Mouse (Mus musculus) embryonic facial prominence, embryonic 11.5 days (tissue): ENCODE data around the gene Ptgdr. TPM values are rescaled to one million over a fixed set of nuclear protein-coding genes. Genes with fewer than 3 reads are reported as not detected.
A peak's percentile ranks its signal among the peaks of the same experiment; 100 is the strongest.
"Not testable (repeated sequence)": the region's sequence is repeated elsewhere in the genome, so short reads cannot be mapped to it uniquely, and the experiment has no call there.

ENCODE experiments used
- ATAC-seq: fragments of 200-750 bp; cut with Nextera tagmentation; replicated peaks from 2 replicates; pipeline ENCODE4 v1.8.0; 2017; ENCODE audit warnings: low read depth; ENCODE audit not compliant: insufficient number of reproducible peaks, low FRiP score, low TSS enrichment
- DNase-seq: peaks from one replicate; pipeline ENCODE4 v3.0.0-alpha.2; 2015; ENCODE audit warnings: low spot score
- H3K27ac ChIP-seq: fragments of 300-500 bp; sonication (generic); replicated peaks from 2 replicates; pipeline ENCODE4 v1.5.1; 2014; ENCODE audit warnings: mild to moderate bottlenecking, low read depth, low read length, control low read depth
- H3K27me3 ChIP-seq: fragments of 300-500 bp; sonication (generic); 2 replicates; pipeline ENCODE4 v1.6.1; 2014; ENCODE audit warnings: mild to moderate bottlenecking, low read length, moderate library complexity, mixed read lengths; ENCODE audit not compliant: control insufficient read depth, insufficient read depth
- H3K36me3 ChIP-seq: fragments of 300-500 bp; sonication (generic); replicated peaks from 2 replicates; pipeline ENCODE4 v1.6.1; 2014; ENCODE audit warnings: low read depth, mild to moderate bottlenecking, low read length, moderate library complexity, mixed read lengths; ENCODE audit not compliant: control insufficient read depth, insufficient read depth
- H3K4me1 ChIP-seq: fragments of 300-500 bp; sonication (generic); 2 replicates; pipeline ENCODE4 v1.6.1; 2014; ENCODE audit warnings: low read length, mixed read lengths; ENCODE audit not compliant: control insufficient read depth, insufficient read depth
- H3K4me2 ChIP-seq: fragments of 300-500 bp; sonication (generic); 2 replicates; pipeline ENCODE4 v1.6.1; 2014; ENCODE audit warnings: low read depth, mild to moderate bottlenecking, control low read depth, low read length, moderate library complexity
- H3K4me3 ChIP-seq: fragments of 300-500 bp; sonication (generic); 2 replicates; pipeline ENCODE4 v1.5.1; 2014; ENCODE audit warnings: low read depth, low read length, control low read depth
- H3K9ac ChIP-seq: fragments of 300-500 bp; sonication (generic); replicated peaks from 2 replicates; pipeline ENCODE4 v1.6.1; 2014; ENCODE audit warnings: mild to moderate bottlenecking, control low read depth, low read length
- H3K9me3 ChIP-seq: fragments of 300-500 bp; sonication (generic); replicated peaks from 2 replicates; pipeline ENCODE4 v1.6.1; 2016; ENCODE audit warnings: mild to moderate bottlenecking, low read length, inconsistent platforms, mixed read lengths; ENCODE audit not compliant: control insufficient read depth
- WGBS: fragments of 180-500 bp; shearing (Covaris S2); extraction: QIAGEN DNeasy Blood & Tissue Kit; methylation state at CpG from one replicate; pipeline ENCODE4 v1.1.7; 2014; 5-methylcytosine and 5-hydroxymethylcytosine counted together
- polyA plus RNA-seq: library from polyadenylated mRNA; unstranded; fragments of >200 nt; fragmentation: Nextera tagmentation; extraction: Ambion mirVana; gene quantifications from 2 replicates; pipeline ENCODE4 v1.2.1, GENCODE M21; 2014

Ptgdr gene
- 0.21 TPM in 1 of 2 replicates, not detected in the other for polyA plus RNA-seq

DNA sequence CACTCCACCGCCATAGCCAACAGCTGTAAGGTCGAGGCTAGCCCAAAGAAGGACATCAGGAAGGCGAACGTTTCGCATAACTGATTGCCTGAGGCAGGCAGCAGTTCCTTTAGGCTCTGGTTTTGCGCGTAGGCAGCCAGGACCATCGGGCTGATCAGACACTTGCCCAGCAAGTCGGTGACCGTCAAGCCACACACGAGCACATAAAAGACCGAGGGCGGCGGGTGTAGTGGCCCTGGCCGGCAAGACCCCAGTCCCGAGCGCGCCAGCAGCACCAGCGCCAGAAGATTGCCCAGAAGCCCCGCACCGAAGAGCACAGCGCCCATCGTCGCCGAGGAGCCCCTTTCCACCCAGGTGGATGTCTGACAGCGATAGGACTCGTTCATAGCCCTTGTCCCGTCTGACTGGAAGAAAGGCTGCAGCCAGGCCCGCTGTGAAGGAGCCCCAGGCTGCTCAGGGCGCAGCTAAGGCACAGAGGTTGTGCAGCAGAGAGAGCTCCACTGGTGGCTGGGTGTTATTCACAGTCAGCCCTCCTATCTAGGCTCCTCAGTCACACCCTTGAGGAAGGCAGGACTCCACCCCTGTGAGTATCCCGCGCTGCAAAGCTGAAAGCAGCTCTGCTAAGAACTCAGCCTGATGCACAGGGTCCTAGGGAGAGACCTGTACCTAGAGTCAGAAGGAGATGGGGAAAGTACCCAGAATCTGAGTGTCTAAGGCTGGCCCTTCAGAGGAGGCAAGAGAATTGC, at the start of gene Ptgdr:
Ptgdr (minus strand) TSS at position 508 of the 746 bp plus-strand sequence.
- H3K27me3 ChIP-seq, result peaks cover 17% of the 10 kb centered on the region
- WGBS, result under 1% methylated on average over 32 of the region's 32 CpGs
- H3K4me2 ChIP-seq, result peak within 1 kb of the TSS; percentile 41
- ATAC-seq (0 out of 2 replicates have a peak, but pooled peaks have one; percentile 46), DNase-seq (no peak)
- no peaks in the 10 kb centered on the region for H3K4me1 ChIP-seq
- H3K36me3 ChIP-seq, result no peaks in the 10 kb centered on the region
- no peak within 1 kb of the TSS for H3K27ac ChIP-seq
- H3K9me3 ChIP-seq, result no peaks in the 10 kb centered on the region
- H3K4me3 ChIP-seq, result peak within 1 kb of the TSS; percentile 14; the same call in 1 of the 2 replicates
- H3K9ac ChIP-seq, result 0 out of 2 replicates have a peak within 1 kb of the TSS, but pooled peaks have one; percentile 26

DNA sequence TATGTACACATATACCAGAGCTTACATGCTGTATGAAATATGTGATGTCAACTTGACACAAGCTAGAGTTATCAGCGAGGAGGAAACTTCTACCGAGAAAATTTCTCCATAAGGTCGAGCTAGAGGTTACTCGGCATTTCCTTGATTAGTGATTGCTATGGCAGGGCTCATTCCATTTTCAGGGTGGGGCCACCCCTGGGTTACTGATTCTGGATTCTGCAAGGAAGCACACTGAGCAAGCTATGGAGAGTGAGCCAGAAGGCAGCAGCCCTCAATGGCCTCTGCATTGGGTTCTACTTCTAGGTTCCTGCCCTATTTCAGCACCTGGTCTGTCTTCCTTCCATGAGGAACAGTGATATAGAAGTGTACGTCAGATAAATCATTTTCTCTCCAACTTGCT, 48.6 kb upstream of the Ptgdr start:
- Histone ChIP-seq H3K9me3 (no peaks in the 10 kb centered on the region), H3K27ac (no peak overlapping the region), H3K27me3 (no peaks in the 10 kb centered on the region), H3K9ac (no peak overlapping the region), H3K4me3 (no peak overlapping the region), H3K36me3 (no peaks in the 10 kb centered on the region), H3K4me2 (no peak overlapping the region), H3K4me1 (no peaks in the 10 kb centered on the region)
- DNase-seq (no peak), ATAC-seq (no peak)
- 85% methylated on average over 5 of the region's 5 CpGs for WGBS

DNA sequence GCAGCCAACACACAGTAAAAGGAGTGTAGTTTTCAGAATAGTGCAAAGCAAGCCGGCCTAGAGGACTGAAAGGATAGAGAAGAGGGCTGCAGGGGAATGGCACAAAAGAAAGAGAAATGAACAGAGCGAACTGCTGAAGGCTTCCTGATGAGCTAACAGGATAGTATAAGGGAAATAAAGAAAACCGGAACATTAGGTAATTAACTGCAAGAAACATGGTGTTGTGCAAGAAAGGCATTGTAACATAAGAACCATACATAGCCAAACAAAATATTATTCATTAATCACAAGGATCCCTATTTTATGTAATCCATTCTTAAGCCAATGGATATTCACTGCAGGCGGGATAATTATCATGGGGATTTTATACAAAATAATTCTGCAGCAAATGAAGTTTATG, 45.0 kb upstream of the Ptgdr start:
- H3K27ac ChIP-seq, result no peak overlapping the region
- DNase-seq, result no peak
- no peak overlapping the region for H3K4me2 ChIP-seq
- no peak overlapping the region for H3K9ac ChIP-seq
- no peaks in the 10 kb centered on the region for H3K4me1 ChIP-seq
- no peaks in the 10 kb centered on the region for H3K27me3 ChIP-seq
- 87% methylated on average over 4 of the region's 4 CpGs for WGBS
- H3K4me3 ChIP-seq, result no peak overlapping the region
- H3K9me3 ChIP-seq, result no peaks in the 10 kb centered on the region
- H3K36me3 ChIP-seq, result no peaks in the 10 kb centered on the region
- no peak for ATAC-seq

DNA sequence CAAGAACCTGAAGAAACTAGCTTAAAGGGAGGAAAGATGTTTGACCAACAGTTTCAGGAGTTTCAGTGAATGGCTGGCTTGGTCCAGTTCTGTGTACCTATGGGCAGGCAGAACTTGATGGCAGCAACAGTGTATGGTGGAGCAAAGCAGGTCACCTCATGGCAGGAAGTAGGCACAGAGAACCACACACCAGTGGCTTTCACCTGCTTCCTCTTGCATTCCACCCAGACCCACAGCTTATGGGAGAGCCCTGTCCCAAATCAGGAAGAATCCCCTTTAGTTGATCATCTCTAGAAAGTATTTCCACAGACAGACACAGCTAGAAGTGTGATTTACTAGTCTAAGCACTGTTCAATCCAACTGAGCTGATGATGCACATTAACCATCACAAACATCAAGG, 42.6 kb upstream of the Ptgdr start:
- ATAC-seq, H3K27ac ChIP-seq, H3K36me3 ChIP-seq, H3K4me1 ChIP-seq, H3K4me2 ChIP-seq, H3K9me3 ChIP-seq, H3K4me3 ChIP-seq, H3K9ac ChIP-seq, DNase-seq, H3K27me3 ChIP-seq: not testable (repeated sequence)

DNA sequence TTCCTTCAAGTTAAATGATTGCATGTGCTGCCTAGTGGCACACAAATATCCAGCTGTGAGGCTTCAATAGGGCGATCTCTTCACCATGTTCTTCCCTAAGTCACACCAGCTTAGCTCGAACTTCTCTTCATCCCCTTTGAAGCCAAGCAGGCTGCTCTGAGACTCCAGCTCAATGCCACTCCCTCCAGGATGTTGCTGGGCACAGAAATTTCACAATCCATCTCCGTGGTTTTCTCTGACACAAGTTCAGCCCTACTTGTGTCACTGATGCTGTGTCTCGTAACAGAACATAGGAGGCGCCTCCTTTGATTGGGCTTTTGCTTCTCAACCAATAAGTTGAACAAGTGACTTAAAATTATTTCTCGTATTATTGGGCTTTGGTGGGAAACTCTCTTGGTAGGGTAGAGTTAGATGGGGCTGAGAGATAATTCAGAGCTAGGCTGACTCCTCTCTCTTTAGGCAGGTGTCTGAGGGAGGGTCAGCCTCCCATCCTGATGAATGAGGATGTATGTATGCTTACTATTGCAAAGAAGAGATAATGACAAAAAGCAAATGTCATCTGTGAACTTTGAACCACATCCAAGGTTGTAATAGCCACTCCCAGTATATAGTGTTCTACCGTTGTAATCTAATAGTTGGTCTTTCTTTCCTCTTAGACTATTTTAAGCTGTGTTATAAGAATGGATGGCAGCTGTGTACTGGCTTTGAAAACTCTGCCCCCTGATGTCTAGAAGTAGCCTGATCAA, 32.4 kb upstream of the Ptgdr start:
- ATAC-seq (no peak), DNase-seq (no peak)
- WGBS, result 82% methylated on average over 7 of the region's 7 CpGs
- Histone ChIP-seq H3K4me3 (no peak overlapping the region), H3K4me2 (no peak overlapping the region), H3K27ac (no peak overlapping the region), H3K27me3 (no peaks in the 10 kb centered on the region), H3K36me3 (no peaks in the 10 kb centered on the region), H3K4me1 (no peaks in the 10 kb centered on the region), H3K9me3 (no peaks in the 10 kb centered on the region), H3K9ac (no peak overlapping the region)

DNA sequence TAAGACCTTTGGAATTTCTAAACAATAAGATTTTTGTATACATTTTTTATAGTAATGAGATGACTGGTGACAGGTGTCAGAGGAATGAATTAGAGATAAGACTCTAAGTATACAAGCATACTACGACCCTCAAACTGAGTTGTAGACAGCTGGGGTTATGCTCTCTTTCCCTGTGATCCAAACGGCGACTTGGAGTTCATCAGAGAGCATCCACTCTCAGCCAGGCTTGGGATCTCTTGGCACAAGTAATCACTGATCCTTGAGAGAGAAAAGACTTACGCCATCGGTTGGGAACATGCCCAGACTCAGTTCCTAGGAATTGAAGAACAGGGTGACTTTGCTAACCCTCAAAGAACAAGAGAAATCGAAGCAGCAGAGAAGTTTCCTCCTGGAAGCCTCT, 10.5 kb upstream of the Ptgdr start:
- Histone ChIP-seq H3K36me3 (no peaks in the 10 kb centered on the region), H3K27ac (no peak overlapping the region), H3K4me3 (no peak overlapping the region), H3K27me3 (no peaks in the 10 kb centered on the region), H3K9ac (no peak overlapping the region), H3K9me3 (no peaks in the 10 kb centered on the region), H3K4me1 (no peaks in the 10 kb centered on the region), H3K4me2 (no peak overlapping the region)
- ATAC-seq (no peak), DNase-seq (no peak)
- WGBS, result 78% methylated on average over 6 of the region's 6 CpGs

DNA sequence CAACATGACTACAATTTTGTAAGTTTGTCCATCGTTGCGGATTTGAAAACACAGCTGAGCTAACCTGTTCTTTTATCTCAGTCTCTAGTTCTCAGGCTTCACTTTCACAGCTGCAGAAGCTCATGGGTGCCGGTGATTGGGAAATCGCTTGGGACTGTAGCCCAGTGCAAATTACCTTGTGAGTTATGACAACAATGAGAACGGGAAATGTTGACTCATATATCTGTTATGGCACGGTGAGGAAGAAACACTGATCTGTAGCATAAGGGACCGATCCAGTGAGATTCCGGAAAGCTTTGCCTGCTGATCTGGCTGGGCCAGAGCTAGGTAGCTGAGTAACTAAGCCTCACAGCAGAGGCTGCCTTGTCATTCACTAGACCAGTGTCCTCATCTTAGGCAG, 6.5 kb upstream of the Ptgdr start:
- 91% methylated on average over 8 of the region's 8 CpGs for WGBS

DNA sequence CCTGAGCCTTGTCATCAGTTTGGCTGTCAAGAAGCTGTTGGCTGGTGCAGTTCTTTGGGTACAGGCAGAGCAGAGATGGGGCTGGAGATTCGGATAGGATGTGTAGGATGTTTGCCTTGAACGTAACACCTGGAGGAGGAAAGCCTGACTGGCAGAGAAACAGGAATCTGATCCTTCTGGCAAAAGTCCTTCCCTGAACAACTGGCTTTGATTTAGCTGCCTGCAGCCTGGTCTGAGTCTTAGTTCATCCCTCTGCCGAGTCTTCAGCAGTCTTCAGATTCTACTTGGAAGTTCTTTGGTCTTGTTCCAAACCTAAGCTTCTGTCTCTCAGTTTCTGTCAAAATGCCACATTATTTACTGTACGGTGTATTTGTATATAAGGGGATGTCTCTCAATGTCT, 3.9 kb upstream of the Ptgdr start:
- Histone ChIP-seq H3K4me2 (no peak overlapping the region), H3K9me3 (no peaks in the 10 kb centered on the region), H3K27ac (no peak overlapping the region), H3K4me3 (no peak overlapping the region), H3K36me3 (no peaks in the 10 kb centered on the region), H3K4me1 (no peaks in the 10 kb centered on the region), H3K27me3 (peaks cover 12% of the 10 kb centered on the region), H3K9ac (no peak overlapping the region)
- DNase-seq (peak; percentile 49), ATAC-seq (no peak)
- 38% methylated on average over 4 of the region's 4 CpGs for WGBS

More for the DNA sequence above, 6.5 kb upstream of the Ptgdr start:
- DNase-seq (no peak), ATAC-seq (no peak)
- Histone ChIP-seq H3K36me3 (no peaks in the 10 kb centered on the region), H3K9me3 (no peaks in the 10 kb centered on the region), H3K9ac (no peak overlapping the region), H3K27ac (no peak overlapping the region), H3K27me3 (no peaks in the 10 kb centered on the region), H3K4me1 (no peaks in the 10 kb centered on the region), H3K4me2 (no peak overlapping the region), H3K4me3 (no peak overlapping the region)
